Mouse (Mus musculus): ENCODE results near the gene Ppp4c. TPM values are rescaled to one million over a fixed set of nuclear protein-coding genes. Genes with fewer than 3 reads are reported as not detected.

Gene Ppp4c
- polyA plus RNA-seq, 1 experiment from 2014 or later, result 151 TPM

GRCm38 (mm10) chr7:126800269-126801056, 8.2 kb upstream of the Ppp4c start:
- Histone ChIP-seq H3K4me3 (peak overlapping the region; percentile 96), H3K27me3 (replicated peaks) (no peaks in the 10 kb centered on the region), H3K4me2 (peak overlapping the region; percentile 79), H3K9ac (peak overlapping the region; percentile 93), H3K9me3 (no peaks in the 10 kb centered on the region), H3K36me3 (peaks cover 41% of the 10 kb centered on the region), H3K27ac (replicated peaks) (peak overlapping the region; percentile 100), H3K4me1 (peaks cover 44% of the 10 kb centered on the region)
- ATAC-seq (ENCODE audit: extremely low read depth, insufficient number of reproducible peaks, low FRiP score, low TSS enrichment), result no peak
- 49% methylated on average over 5 of the region's 5 CpGs for WGBS

DNA sequence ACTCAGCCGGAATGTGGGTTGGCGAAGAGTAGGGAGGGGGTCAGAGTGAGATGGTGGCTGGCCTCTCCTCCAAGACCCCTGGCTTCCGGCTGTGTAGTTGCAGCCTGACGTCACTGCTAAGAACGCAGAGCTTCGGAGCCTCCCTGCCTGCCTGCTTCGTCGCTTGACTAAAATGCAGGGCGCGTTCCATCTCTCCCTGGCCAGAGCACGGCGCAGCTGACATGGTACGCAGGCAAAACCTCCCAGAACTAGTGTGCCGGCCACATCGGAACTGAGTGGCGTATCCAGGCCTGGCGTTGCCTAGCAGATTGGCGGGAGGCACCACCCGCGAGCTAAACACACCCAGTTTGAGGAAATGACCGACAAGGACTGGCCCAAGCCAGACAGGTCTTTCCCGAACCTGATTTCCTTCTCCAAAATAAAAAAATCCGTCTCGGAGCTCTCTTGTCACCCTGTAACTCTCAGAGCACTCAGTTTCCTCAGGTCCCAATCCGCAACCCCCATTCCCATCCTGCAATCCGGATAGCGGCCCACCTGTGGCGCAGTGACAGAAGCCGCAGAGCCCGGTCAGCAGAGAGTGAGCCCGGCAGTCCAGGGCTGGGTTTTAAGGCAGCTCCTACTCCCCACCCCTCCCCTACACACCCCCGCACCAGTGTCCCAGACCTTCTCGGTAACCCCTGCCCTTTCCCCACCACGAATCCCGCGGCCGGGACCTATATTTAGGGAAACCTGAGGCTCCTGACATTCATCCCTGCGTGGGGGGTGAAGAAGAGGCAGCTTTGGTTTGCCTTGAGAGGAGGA, 7.4 kb upstream of the Ppp4c start:
- H3K4me2 ChIP-seq, result peak overlapping the region; percentile 79
- peak overlapping the region; percentile 96 for H3K4me3 ChIP-seq
- under 1% methylated on average over 38 of the region's 38 CpGs for WGBS
- peaks cover 52% of the 10 kb centered on the region for H3K4me1 ChIP-seq
- H3K9ac ChIP-seq, result peak overlapping the region; percentile 93
- H3K27ac ChIP-seq (replicated peaks), result peak overlapping the region; percentile 100
- H3K27me3 ChIP-seq (replicated peaks), result no peaks in the 10 kb centered on the region
- ATAC-seq (ENCODE audit: extremely low read depth, insufficient number of reproducible peaks, low FRiP score, low TSS enrichment), result peak; percentile 84; the same call in 1 of the 2 replicates
- peaks cover 43% of the 10 kb centered on the region for H3K36me3 ChIP-seq
- H3K9me3 ChIP-seq, result no peaks in the 10 kb centered on the region

- Histone ChIP-seq H3K4me3 (peak overlapping the region; percentile 96), H3K4me1 (peaks cover 57% of the 10 kb centered on the region), H3K9ac (peak overlapping the region; percentile 100), H3K27me3 (replicated peaks) (no peaks in the 10 kb centered on the region), H3K36me3 (peaks cover 46% of the 10 kb centered on the region), H3K27ac (replicated peaks) (peak overlapping the region; percentile 100), H3K9me3 (no peaks in the 10 kb centered on the region), H3K4me2 (peak overlapping the region; percentile 79)
- peak; percentile 92 for ATAC-seq (ENCODE audit: extremely low read depth, insufficient number of reproducible peaks, low FRiP score, low TSS enrichment)
- 1% methylated on average over 35 of the region's 36 CpGs for WGBS
These were observed 6.8 kb upstream of the Ppp4c start for GRCm38 (mm10) chr7:126799050-126799467.

DNA sequence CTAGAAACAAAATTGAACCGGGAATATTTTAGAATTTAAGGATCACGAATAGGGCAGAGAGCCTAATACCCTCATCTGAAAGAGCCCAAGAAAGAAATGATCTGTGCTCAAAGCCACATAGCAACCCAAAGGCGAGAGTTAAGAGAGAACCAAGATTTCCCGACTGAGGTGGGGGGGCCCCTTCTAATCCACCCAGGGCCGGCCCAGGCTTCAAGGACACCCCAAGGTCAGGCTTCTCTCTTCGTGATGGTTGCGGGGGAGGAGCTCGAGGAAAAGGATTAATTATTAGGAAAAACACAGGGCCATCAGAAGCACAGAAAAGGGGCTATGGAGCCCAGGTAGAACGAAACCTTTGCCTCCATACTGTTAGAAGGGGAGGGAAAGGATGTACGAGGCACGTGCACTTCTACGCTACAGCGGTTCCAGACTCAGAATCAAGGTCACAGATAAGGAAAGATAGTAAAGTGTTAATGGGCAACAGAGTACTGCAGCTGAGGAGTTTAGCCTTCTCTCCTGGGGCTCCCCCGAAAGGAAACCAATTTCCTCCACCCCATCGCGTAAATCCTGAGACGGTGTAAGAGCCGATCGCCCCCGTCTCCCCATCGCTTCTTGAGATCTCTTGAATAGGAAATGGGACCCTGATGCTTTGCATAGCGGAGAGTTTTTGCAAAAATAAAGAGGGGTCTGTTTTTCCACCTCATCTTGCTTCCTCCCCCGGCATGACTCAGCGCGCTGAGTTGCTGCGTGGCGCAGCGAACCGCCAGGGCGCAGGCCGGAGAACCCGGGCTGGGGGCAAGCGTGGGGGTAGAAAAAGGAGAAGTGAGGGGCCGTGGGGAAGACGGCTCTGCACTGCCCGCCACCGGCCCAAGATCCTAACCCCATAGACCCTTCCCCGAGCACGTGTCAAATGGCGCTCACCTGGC, 6.1 kb upstream of the Ppp4c start:
- no peaks in the 10 kb centered on the region for H3K27me3 ChIP-seq (replicated peaks)
- H3K9ac ChIP-seq, result peak overlapping the region; percentile 100
- no peak for ATAC-seq (ENCODE audit: extremely low read depth, insufficient number of reproducible peaks, low FRiP score, low TSS enrichment)
- peak overlapping the region; percentile 96 for H3K4me3 ChIP-seq
- under 1% methylated on average over 40 of the region's 40 CpGs for WGBS
- H3K9me3 ChIP-seq, result no peaks in the 10 kb centered on the region
- H3K4me1 ChIP-seq, result peaks cover 63% of the 10 kb centered on the region
- H3K27ac ChIP-seq (replicated peaks), result peak overlapping the region; percentile 100
- peaks cover 42% of the 10 kb centered on the region for H3K36me3 ChIP-seq
- peak overlapping the region; percentile 79 for H3K4me2 ChIP-seq

- no peaks in the 10 kb centered on the region for H3K9me3 ChIP-seq
- H3K4me3 ChIP-seq, result peak within 1 kb of the TSS; percentile 96
- H3K9ac ChIP-seq, result peak within 1 kb of the TSS; percentile 100
- peaks cover 71% of the 10 kb centered on the region for H3K4me1 ChIP-seq
- ATAC-seq (ENCODE audit: extremely low read depth, insufficient number of reproducible peaks, low FRiP score, low TSS enrichment), result no peak
- peak within 1 kb of the TSS; percentile 79 for H3K4me2 ChIP-seq
- H3K27ac ChIP-seq (replicated peaks), result peak within 1 kb of the TSS; percentile 100
- WGBS, result 9% methylated on average over 21 of the region's 21 CpGs
- peaks cover 40% of the 10 kb centered on the region for H3K36me3 ChIP-seq
- H3K27me3 ChIP-seq (replicated peaks), result no peaks in the 10 kb centered on the region
These were observed 5.3 kb upstream of the Ppp4c start, which contains the start of gene Fam57b for GRCm38 (mm10) chr7:126797411-126798126. Gene Fam57b, plus strand, starts transcription at chr7:126797668.

- no peaks in the 10 kb centered on the region for H3K9me3 ChIP-seq
- H3K4me2 ChIP-seq, result peak overlapping the region; percentile 79
- no peaks in the 10 kb centered on the region for H3K27me3 ChIP-seq (replicated peaks)
- ATAC-seq (ENCODE audit: extremely low read depth, insufficient number of reproducible peaks, low FRiP score, low TSS enrichment), result no peak
- WGBS, result 62% methylated on average over 8 of the region's 8 CpGs
- H3K4me3 ChIP-seq, result peak overlapping the region; percentile 96
- H3K9ac ChIP-seq, result peak overlapping the region; percentile 100
- peak overlapping the region; percentile 100; the same call in 1 of the 2 replicates for H3K27ac ChIP-seq (replicated peaks)
- peaks cover 73% of the 10 kb centered on the region for H3K4me1 ChIP-seq
- H3K36me3 ChIP-seq, result peaks cover 40% of the 10 kb centered on the region
These were observed 4.1 kb upstream of the Ppp4c start for GRCm38 (mm10) chr7:126796350-126796932.

DNA sequence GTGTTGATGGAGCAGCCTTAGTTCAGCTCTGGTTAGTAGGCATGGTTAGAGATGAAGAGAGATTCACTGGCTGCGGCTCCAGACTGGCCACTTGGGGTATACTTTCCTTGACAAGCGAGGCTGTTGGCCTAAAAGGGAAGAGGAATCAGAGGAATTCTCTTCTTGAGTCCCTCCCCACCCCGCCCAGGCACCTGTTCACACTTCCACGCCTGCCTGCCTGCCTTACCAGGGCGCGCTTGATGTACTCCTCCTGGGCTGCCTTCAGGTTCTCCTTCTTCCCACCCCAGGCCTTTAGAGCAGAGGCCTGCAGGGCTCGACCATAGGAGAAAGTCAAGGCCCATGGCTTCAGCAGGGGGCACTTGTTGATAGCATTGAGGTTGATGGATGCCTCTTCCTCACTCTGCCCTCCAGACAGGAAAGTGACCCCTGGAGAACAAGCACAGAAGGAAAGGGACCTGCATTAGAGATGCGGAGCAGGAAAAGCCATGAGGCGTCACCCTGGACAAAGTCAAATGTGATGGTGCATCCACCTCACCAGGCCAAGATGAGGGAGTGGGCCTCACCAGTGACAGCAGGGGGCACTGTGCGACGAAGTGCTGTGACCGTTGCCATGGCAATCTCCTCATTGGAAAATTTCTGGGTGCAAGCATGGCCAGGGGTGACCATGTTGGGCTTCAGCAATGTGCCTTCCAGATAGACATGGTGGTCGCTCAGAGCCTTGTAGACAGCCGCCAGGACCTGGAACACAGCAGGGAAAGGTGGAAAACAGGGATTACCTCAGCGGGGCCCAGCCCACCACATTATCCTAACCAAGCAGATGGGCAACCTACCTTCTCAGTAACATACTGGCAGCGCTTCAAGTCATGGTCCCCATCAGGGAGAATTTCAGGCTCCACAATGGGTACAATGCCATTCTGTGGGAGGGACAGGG, 3.4 kb upstream of the Ppp4c start:
- WGBS, result 81% methylated on average over 16 of the region's 16 CpGs
- Histone ChIP-seq H3K4me3 (peak overlapping the region; percentile 96), H3K9me3 (no peaks in the 10 kb centered on the region), H3K9ac (peak overlapping the region; percentile 100), H3K27me3 (replicated peaks) (no peaks in the 10 kb centered on the region), H3K27ac (replicated peaks) (0 out of 2 replicates have a peak overlapping the region, but pooled peaks have one; percentile 100), H3K4me2 (peak overlapping the region; percentile 79), H3K36me3 (peaks cover 40% of the 10 kb centered on the region), H3K4me1 (peaks cover 73% of the 10 kb centered on the region)
- ATAC-seq (ENCODE audit: extremely low read depth, insufficient number of reproducible peaks, low FRiP score, low TSS enrichment), result no peak

GRCm38 (mm10) chr7:126794271-126794605, 1.9 kb upstream of the Ppp4c start:
- Histone ChIP-seq H3K27me3 (replicated peaks) (no peaks in the 10 kb centered on the region), H3K4me2 (no peak overlapping the region), H3K4me3 (no peak overlapping the region), H3K4me1 (peaks cover 74% of the 10 kb centered on the region), H3K36me3 (peaks cover 53% of the 10 kb centered on the region), H3K9me3 (no peaks in the 10 kb centered on the region), H3K9ac (no peak overlapping the region), H3K27ac (replicated peaks) (peak overlapping the region; percentile 97)
- ATAC-seq (ENCODE audit: extremely low read depth, insufficient number of reproducible peaks, low FRiP score, low TSS enrichment), result no peak
- WGBS, result 53% methylated on average over 4 of the region's 4 CpGs

DNA sequence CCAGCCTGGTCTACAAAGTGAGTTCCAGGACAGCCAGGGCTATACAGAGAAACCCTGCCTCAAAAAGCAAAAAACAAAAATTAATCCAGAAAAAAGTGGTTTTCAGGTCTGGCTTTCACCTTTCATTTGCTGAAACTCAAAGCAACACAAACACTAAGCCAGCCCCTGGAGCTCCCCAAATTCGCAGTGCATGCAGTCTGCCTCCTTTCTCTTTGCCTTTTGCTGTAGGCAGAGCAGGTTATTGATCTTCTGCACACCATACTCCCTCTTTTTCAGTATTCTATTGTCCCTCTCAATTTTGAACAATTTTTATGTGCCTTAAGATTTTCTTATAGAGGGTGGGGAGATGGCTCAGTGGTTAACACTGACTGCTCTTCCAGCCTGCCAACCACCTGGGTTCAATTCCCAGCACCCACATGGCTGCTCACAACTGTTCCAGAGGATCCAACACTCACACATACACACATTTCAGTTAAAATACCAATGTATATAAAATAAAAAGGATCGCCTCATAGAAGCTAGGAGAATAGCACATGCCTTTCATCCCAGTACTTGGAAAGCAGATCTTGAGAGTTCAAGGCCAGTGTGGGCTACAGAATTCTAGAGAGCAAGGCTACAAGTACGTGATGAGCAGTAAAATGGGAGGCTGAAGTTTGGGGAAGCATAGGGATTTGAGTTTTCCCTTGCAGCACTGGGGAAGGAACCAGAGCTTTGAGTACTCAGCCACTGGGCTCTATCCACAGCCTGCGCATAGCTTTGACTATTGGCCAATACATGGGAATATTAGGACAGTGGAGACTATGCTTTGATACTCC, 1.4 kb upstream of the Ppp4c start:
- H3K9me3 ChIP-seq, result no peaks in the 10 kb centered on the region
- H3K4me1 ChIP-seq, result peaks cover 74% of the 10 kb centered on the region
- H3K4me3 ChIP-seq, result peak overlapping the region; percentile 79; the same call in 1 of the 2 replicates
- peaks cover 59% of the 10 kb centered on the region for H3K36me3 ChIP-seq
- no peaks in the 10 kb centered on the region for H3K27me3 ChIP-seq (replicated peaks)
- H3K4me2 ChIP-seq, result peak overlapping the region; percentile 87
- H3K27ac ChIP-seq (replicated peaks), result peak overlapping the region; percentile 97
- ATAC-seq (ENCODE audit: extremely low read depth, insufficient number of reproducible peaks, low FRiP score, low TSS enrichment), result no peak
- H3K9ac ChIP-seq, result 0 out of 2 replicates have a peak overlapping the region, but pooled peaks have one; percentile 93
- WGBS, result 60% methylated on average over 4 of the region's 4 CpGs

Measured in heart, embryonic 13.5 days (tissue).